Mouse (Mus musculus): Measurements from ENCODE around the gene Slain1. TPM values are rescaled to one million over a fixed set of nuclear protein-coding genes. Genes with fewer than 3 reads are reported as not detected.

Gene Slain1
- polyA plus RNA-seq, 1 experiment from 2014 or later: 35.9 TPM

DNA sequence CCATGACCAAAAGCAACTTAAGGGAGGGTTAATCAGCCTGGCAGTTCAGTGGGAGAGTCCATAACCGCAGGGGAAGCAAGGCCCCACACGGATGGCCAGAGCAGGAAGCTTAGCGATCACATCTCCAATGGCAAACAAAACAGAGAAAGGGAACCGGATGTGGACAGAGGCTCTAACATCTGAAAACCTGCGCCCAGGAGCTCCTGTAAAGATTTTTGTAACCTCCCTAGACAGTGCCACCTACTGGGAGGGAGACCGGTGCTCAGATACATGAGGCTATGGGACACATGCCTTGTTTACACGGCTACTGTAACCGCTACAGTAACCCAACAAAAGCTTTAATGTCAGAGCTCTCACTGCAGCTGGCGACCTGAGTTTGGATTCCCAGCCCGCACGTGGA is 59.2 kb downstream of the Slain1 start:
- no peak overlapping the region for H3K4me2 ChIP-seq (replicated peaks)
- no peaks in the 10 kb centered on the region for H3K9me3 ChIP-seq
- H3K9ac ChIP-seq (replicated peaks): no peak overlapping the region
- WGBS: 91% methylated on average over 11 of the region's 11 CpGs
- H3K27me3 ChIP-seq: no peaks in the 10 kb centered on the region
- H3K36me3 ChIP-seq: peaks cover 18% of the 10 kb centered on the region
- H3K4me3 ChIP-seq: no peak overlapping the region
- no peak overlapping the region for H3K27ac ChIP-seq (replicated peaks)
- H3K4me1 ChIP-seq: no peaks in the 10 kb centered on the region
- ATAC-seq (replicated peaks): no peak

DNA sequence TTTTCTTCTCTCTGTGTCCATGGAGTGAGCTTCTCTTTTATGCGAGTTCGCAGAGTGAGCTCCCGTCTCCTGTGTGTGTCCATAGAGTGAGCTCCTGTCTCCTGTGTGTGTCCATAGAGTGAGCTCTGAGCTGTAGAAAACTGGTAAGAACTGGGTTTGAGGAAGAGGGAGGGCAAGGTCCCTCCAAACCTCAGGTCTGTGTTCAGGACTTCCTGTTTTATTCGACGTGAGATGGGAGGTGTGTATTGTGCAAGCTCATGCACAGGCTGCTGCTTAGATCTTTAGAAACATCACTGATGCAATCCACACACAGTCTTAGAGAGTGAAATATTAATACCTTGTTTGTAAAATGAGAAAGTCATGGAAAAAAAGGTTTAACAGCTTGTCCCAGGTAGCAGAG is 63.0 kb downstream of the Slain1 start:
- no peaks in the 10 kb centered on the region for H3K9me3 ChIP-seq
- H3K27me3 ChIP-seq: no peaks in the 10 kb centered on the region
- 92% methylated on average over 5 of the region's 5 CpGs for WGBS
- H3K36me3 ChIP-seq: peaks cover 8% of the 10 kb centered on the region
- ATAC-seq (replicated peaks): no peak
- H3K4me3 ChIP-seq: no peak overlapping the region
- H3K4me1 ChIP-seq: no peaks in the 10 kb centered on the region
- no peak overlapping the region for H3K9ac ChIP-seq (replicated peaks)
- no peak overlapping the region for H3K27ac ChIP-seq (replicated peaks)
- H3K4me2 ChIP-seq (replicated peaks): no peak overlapping the region

DNA sequence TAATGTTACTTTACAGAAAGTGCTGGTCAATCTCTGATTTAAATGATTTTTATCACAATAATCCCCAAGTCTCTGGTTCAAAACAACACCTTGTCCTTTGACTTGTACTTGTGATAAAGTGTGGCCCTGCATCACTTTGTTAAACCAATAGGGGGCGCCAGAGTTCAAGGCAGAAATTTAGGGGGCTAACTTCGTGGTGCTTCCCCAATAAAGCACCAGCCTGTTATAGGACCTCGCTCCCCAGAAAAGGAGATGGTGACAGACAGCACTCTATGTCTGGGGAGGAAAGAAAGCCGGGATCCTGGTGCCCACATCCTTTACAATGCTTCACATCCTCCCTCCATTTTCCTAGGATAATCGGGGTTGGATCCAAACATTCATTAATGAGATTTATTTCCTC is 67.5 kb downstream of the Slain1 start:
- Histone ChIP-seq H3K4me2 (replicated peaks) (no peak overlapping the region), H3K27ac (replicated peaks) (no peak overlapping the region), H3K4me3 (no peak overlapping the region), H3K4me1 (peaks cover 4% of the 10 kb centered on the region), H3K9ac (replicated peaks) (no peak overlapping the region), H3K36me3 (no peaks in the 10 kb centered on the region), H3K9me3 (no peaks in the 10 kb centered on the region), H3K27me3 (no peaks in the 10 kb centered on the region)
- 33% methylated on average over 5 of the region's 5 CpGs for WGBS
- ATAC-seq (replicated peaks): no peak

DNA sequence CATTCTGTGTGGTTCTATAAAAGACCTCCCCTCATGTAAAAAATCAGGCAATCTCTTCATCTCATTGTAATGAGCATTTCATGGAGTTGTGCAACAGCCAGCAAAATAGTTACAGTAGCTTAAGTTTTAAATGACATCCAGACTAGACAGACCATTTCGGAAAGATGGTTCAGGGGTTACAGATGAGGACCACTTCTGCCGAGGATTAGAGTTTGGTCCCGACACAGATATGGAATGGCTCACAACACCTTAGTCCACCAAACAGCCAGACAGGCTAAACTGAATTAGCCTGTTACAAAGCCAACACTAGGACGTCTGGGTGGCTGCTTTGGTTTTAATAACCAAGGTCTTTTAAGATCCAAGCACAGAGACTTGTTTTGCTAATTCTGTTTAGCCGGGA is 68.0 kb downstream of the Slain1 start:
- no peak overlapping the region for H3K9ac ChIP-seq (replicated peaks)
- no peak overlapping the region for H3K4me2 ChIP-seq (replicated peaks)
- H3K36me3 ChIP-seq: no peaks in the 10 kb centered on the region
- no peak for ATAC-seq (replicated peaks)
- no peak overlapping the region for H3K4me3 ChIP-seq
- H3K4me1 ChIP-seq: peaks cover 4% of the 10 kb centered on the region
- H3K27me3 ChIP-seq: no peaks in the 10 kb centered on the region
- no peak overlapping the region for H3K27ac ChIP-seq (replicated peaks)
- H3K9me3 ChIP-seq: no peaks in the 10 kb centered on the region
- 74% methylated on average over 5 of the region's 5 CpGs for WGBS

DNA sequence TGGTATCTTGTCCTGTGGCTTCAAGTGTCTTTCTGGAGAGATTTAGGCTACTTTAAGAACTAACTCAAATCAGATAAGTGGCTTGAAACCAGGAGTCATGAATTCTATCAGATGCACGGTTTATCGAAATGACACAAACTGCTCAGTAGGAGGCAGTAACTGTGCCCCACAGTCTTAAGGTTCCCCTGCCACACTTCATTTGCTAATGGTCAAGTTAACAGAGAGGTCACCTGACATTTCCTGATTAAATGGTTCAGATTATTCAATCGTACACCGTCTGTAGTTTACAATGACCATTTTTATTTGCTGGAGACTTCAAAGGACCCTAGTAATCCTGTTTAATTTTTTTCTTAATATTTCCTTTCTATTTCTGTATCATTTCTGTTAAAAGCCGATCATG is 68.4 kb downstream of the Slain1 start:
- Histone ChIP-seq H3K27ac (replicated peaks) (no peak overlapping the region), H3K9me3 (no peaks in the 10 kb centered on the region), H3K9ac (replicated peaks) (no peak overlapping the region), H3K4me1 (peaks cover 4% of the 10 kb centered on the region), H3K36me3 (no peaks in the 10 kb centered on the region), H3K4me3 (no peak overlapping the region), H3K4me2 (replicated peaks) (no peak overlapping the region), H3K27me3 (no peaks in the 10 kb centered on the region)
- 44% methylated on average over 5 of the region's 5 CpGs for WGBS
- ATAC-seq (replicated peaks): no peak

DNA sequence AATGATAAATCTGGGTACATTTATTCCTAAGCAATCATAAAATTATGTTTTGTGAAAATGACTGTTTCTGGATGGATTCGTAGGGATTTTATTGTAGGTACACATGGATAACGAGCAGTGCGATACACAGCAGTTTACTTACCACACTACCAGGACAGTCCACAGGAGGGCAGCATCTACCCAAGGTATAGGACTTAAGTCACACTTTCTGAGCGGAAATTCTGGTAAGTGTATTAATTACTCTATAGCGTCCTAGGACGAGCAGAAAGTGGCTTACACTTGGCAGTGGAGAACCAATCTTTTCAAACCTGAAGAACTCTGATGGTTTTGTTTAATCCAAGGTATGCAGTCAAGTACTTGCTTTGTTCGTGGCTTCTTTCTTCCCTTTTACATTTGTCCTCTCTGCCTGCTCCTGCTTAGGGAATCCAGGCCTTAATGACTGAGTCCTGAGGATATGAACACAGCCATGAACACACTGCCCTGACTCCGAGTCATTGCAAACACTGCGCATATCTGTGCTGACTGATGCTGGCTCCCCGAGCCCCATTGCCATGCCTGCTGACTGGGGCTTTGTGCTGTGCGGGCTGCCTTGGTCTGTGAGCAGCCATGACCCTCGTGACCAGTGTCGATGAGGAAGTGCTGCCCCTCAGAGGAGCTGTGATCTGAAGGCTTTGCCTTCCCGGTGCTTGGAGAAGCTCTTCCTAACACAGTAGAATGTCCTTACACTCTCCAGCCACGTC is 69.0 kb downstream of the Slain1 start:
- WGBS: 13% methylated on average over 15 of the region's 15 CpGs
- Histone ChIP-seq H3K4me3 (no peak overlapping the region), H3K9ac (replicated peaks) (no peak overlapping the region)

DNA sequence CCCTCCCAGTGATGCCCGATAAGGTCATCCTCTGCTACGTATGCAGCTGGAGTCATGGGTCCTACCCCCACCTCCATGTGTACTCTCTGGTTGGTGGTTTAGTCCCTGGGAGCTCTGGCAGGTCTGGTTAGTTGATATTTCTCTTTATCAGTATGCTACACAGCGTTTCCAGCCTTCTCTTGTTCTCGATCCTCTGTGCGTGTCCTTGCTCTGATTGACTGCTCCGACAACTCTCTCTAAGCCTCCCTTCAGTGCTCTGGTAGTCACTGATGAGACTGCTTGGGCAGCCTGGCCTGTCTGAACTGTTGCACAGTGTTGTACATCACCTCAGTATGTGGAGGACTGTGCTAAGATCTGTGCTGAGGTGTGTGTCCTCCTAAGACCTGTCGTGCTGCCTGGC is 70.1 kb downstream of the Slain1 start:
- 0 out of 2 replicates have a peak, but pooled peaks have one; percentile 23 for ATAC-seq (replicated peaks)
- WGBS: 65% methylated on average over 7 of the region's 7 CpGs
- no peaks in the 10 kb centered on the region for H3K27me3 ChIP-seq
- H3K9me3 ChIP-seq: no peaks in the 10 kb centered on the region
- peaks cover 4% of the 10 kb centered on the region for H3K4me1 ChIP-seq
- H3K27ac ChIP-seq (replicated peaks): no peak overlapping the region
- no peak overlapping the region for H3K4me2 ChIP-seq (replicated peaks)
- no peak overlapping the region for H3K9ac ChIP-seq (replicated peaks)
- H3K4me3 ChIP-seq: no peak overlapping the region
- no peaks in the 10 kb centered on the region for H3K36me3 ChIP-seq

More for the DNA sequence above, 69.0 kb downstream of the Slain1 start:
- Histone ChIP-seq H3K27me3 (no peaks in the 10 kb centered on the region), H3K27ac (replicated peaks) (peak overlapping the region; percentile 54; the same call in 1 of the 2 replicates), H3K4me1 (peaks cover 4% of the 10 kb centered on the region), H3K36me3 (no peaks in the 10 kb centered on the region), H3K4me2 (replicated peaks) (peak overlapping the region; percentile 14; the same call in 1 of the 2 replicates), H3K9me3 (no peaks in the 10 kb centered on the region)
- ATAC-seq (replicated peaks): peak; percentile 85

DNA sequence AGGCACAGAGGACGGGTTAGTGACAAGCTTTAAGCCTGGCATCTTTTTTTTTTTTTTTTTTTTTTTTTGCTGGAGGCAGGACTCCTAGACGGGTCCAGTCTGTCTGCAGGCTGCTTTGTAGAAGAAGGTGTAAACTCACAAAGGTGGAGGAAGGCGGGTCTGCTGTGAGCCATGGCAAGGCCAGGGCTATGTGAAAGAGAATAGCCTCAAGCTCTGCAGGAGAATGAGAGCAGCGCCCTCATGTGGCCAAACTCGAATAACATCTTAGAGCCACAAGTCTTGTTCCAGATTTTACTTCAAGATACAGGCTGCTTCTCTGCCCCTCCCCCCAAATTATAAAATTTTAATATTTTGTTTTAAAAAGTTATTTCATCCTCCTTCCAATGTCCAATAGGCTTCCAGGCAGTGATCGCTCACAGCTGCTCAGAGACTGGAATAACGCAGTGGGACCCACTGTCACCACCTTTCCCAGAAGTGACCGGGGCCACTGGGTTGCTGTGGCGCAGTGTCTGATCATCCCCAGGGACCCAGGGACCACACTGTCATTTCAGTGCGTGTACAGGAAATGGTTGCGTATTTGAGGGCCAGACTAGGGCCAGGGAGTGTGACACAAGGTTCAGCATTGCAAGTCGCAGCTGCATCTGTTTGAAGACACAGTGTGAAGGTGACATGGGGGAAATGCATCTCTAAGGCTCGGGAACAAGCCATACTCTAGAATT is 70.8 kb downstream of the Slain1 start:
- peaks cover 4% of the 10 kb centered on the region for H3K4me1 ChIP-seq
- H3K4me2 ChIP-seq (replicated peaks): no peak overlapping the region
- H3K4me3 ChIP-seq: no peak overlapping the region
- no peaks in the 10 kb centered on the region for H3K9me3 ChIP-seq
- H3K36me3 ChIP-seq: no peaks in the 10 kb centered on the region
- no peak overlapping the region for H3K9ac ChIP-seq (replicated peaks)
- 54% methylated on average over 13 of the region's 13 CpGs for WGBS
- ATAC-seq (replicated peaks): peak; percentile 46; the same call in 1 of the 2 replicates
- no peaks in the 10 kb centered on the region for H3K27me3 ChIP-seq
- H3K27ac ChIP-seq (replicated peaks): no peak overlapping the region

DNA sequence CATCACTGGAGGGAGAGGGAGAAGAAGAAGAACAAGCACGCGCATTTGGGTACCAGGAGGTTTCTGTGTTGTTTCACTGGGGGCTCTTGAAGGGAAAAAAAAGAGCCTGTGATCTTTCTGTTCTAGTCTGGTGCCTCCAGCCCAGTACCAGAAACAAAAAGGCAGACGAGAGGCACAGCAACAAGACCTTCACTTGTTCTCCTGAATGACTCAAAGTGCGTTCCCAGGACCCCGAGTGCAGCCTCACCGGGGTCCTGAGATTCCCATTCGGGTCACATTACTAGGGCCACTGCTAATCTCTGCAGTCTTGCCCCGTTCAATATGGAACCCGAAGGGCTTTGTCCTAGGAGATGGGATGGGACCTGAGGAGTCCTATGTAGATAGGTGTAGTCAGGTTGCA is 73.3 kb downstream of the Slain1 start:
- 70% methylated on average over 9 of the region's 9 CpGs for WGBS
- no peak overlapping the region for H3K27ac ChIP-seq (replicated peaks)

DNA sequence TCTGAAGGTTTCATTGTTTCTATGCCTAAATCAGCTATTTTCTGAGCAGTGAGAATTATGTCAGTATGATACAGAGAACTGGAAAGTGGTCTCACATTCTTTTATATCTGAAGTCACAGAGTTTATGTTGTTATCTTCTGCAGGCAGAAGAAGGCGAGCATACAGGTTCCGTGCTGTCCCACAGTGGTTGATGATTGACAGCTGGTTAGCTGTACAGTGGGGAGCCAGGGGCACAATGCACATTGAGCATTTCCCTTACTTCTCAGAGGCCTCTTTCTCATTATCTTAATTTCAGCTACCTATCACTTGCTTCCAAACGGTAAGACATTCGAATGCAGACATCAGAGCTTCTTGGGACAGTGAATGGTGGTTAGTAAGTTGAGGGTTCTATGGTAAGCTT is 73.8 kb downstream of the Slain1 start:
- Histone ChIP-seq H3K4me2 (replicated peaks) (no peak overlapping the region), H3K9ac (replicated peaks) (no peak overlapping the region), H3K4me1 (peaks cover 4% of the 10 kb centered on the region), H3K27me3 (no peaks in the 10 kb centered on the region), H3K27ac (replicated peaks) (no peak overlapping the region), H3K36me3 (no peaks in the 10 kb centered on the region), H3K9me3 (no peaks in the 10 kb centered on the region), H3K4me3 (no peak overlapping the region)
- ATAC-seq (replicated peaks): no peak
- 76% methylated on average over 4 of the region's 4 CpGs for WGBS

More for the DNA sequence above, 73.3 kb downstream of the Slain1 start:
- no peaks in the 10 kb centered on the region for H3K9me3 ChIP-seq
- H3K36me3 ChIP-seq: no peaks in the 10 kb centered on the region
- no peak overlapping the region for H3K4me3 ChIP-seq
- no peak overlapping the region for H3K9ac ChIP-seq (replicated peaks)
- H3K27me3 ChIP-seq: no peaks in the 10 kb centered on the region
- ATAC-seq (replicated peaks): no peak
- H3K4me2 ChIP-seq (replicated peaks): no peak overlapping the region
- H3K4me1 ChIP-seq: peaks cover 4% of the 10 kb centered on the region

DNA sequence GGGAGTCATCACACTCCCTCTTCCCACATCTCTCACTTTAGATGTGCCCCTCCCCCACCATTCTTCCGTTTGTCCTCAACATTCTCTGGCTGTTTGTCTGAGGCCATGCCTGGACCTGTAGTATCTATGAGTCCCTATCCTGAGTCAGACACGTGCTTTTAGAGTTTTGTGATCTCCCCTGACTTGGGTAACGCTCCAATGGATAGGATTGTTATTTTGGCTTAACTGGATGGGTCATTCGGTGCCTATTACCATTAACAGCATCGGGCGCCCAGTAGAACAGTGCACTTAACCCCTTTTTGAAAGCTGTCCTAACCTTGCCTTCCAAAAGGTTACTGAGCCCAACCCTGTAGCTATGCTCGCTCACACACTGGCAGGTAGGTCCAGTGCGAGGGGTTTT is 78.5 kb downstream of the Slain1 start:
- Histone ChIP-seq H3K4me2 (replicated peaks) (no peak overlapping the region), H3K4me1 (peaks cover 13% of the 10 kb centered on the region), H3K36me3 (no peaks in the 10 kb centered on the region), H3K27ac (replicated peaks) (no peak overlapping the region), H3K9ac (replicated peaks) (no peak overlapping the region), H3K27me3 (no peaks in the 10 kb centered on the region), H3K4me3 (no peak overlapping the region), H3K9me3 (no peaks in the 10 kb centered on the region)
- 92% methylated on average over 8 of the region's 8 CpGs for WGBS
- ATAC-seq (replicated peaks): no peak; the same call in 1 of the 2 replicates

DNA sequence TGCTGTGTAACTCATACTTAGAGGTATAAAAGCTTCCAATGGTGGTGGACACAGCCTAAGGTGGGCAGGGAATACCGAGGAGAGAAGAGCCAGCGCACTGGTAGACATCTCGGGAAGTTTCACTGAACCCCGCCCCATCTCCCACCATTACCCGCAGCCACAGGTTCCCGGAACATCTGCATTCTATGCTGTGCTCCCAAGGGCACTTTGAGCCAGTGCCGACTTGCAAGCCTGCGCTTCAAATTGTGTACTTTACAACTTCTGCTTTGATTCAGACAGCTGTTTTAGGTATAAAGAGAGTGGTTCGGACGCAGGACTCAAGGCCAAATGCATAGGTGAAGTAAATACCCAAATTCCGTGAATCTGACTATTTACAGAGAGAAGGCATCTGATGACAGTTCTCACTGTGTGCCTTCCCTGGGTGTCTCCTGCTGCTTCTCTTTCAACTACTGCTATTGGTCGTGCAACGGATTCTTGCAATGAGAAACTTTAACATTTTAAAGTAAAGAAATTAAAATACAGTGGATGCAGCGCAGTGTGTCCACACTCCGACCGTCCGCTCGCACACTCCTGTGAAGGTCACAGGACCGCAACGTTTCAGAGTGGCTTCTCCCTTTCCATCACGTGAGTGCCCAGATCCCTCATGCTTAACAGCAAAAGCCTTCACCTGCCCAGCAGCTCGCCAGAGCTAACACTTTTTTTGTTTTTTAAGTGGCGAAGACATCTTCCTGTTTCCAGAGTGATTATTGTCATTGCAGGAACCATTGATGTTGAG is 79.1 kb downstream of the Slain1 start:
- H3K9me3 ChIP-seq: no peaks in the 10 kb centered on the region
- no peaks in the 10 kb centered on the region for H3K27me3 ChIP-seq
- no peak for ATAC-seq (replicated peaks)
- H3K36me3 ChIP-seq: no peaks in the 10 kb centered on the region
- no peak overlapping the region for H3K9ac ChIP-seq (replicated peaks)
- H3K4me2 ChIP-seq (replicated peaks): no peak overlapping the region
- no peak overlapping the region for H3K4me3 ChIP-seq
- peaks cover 13% of the 10 kb centered on the region for H3K4me1 ChIP-seq
- peak overlapping the region; percentile 59 for H3K27ac ChIP-seq (replicated peaks)
- 85% methylated on average over 23 of the region's 23 CpGs for WGBS

Data from forebrain, embryonic 15.5 days (tissue).